Mouse (Mus musculus) C2C12 (cell line): ENCODE results near the gene Thrb. TPM values are rescaled to one million over a fixed set of nuclear protein-coding genes. Genes with fewer than 3 reads are reported as not detected.

ENCODE experiments used
- H3K27me3 ChIP-seq: one replicate; pipeline ENCODE4 v1.6.1; 2011; ENCODE audit not compliant: control insufficient read depth, insufficient read depth, insufficient read length
- H3K36me3 ChIP-seq: one replicate; pipeline ENCODE4 v1.6.1; 2011; ENCODE audit not compliant: control insufficient read depth, insufficient read depth
- H3K4me3 ChIP-seq: one replicate; pipeline ENCODE4 v1.5.1; 2011; ENCODE audit warnings: mild to moderate bottlenecking, control low read depth; ENCODE audit not compliant: poor library complexity, insufficient read depth, severe bottlenecking
- H3K79me2 ChIP-seq: one replicate; pipeline ENCODE4 v1.6.1; 2011; ENCODE audit not compliant: control insufficient read depth, insufficient read depth
- H3K79me3 ChIP-seq: one replicate; pipeline ENCODE4 v1.6.1; 2011; ENCODE audit warnings: low read depth, control low read depth
- H3ac ChIP-seq: one replicate; pipeline ENCODE3; 2011; ENCODE audit warnings: low read depth; ENCODE audit not compliant: control insufficient read depth, insufficient read length
- CEBPB ChIP-seq: IDR thresholded peaks from one replicate; pipeline ENCODE4 v1.6.1; 2011; ENCODE audit warnings: low read depth, mild to moderate bottlenecking, control low read depth, moderate library complexity
- CTCF ChIP-seq: IDR thresholded peaks from one replicate; pipeline ENCODE4 v1.5.1; 2011; ENCODE audit not compliant: control insufficient read depth, insufficient read depth, insufficient read length
- FOSL1 ChIP-seq: IDR thresholded peaks from one replicate; pipeline ENCODE4 v1.8.0; 2011; ENCODE audit warnings: mild to moderate bottlenecking, low read length; ENCODE audit not compliant: poor library complexity, insufficient read depth, severe bottlenecking
- MAX ChIP-seq: IDR thresholded peaks from one replicate; pipeline ENCODE4 v1.6.1; 2011; ENCODE audit warnings: mild to moderate bottlenecking, control low read depth
- MYOD1 ChIP-seq: IDR thresholded peaks from one replicate; pipeline ENCODE4 v1.6.1; 2011; ENCODE audit warnings: low read depth; ENCODE audit not compliant: control insufficient read depth, insufficient read length
- MYOG ChIP-seq: IDR thresholded peaks from one replicate; pipeline ENCODE4 v1.6.1; 2011; ENCODE audit not compliant: control insufficient read depth, insufficient read length; ENCODE audit errors: extremely low read depth
- USF1 ChIP-seq: IDR thresholded peaks from one replicate; pipeline ENCODE4 v1.6.1; 2011; ENCODE audit warnings: low read depth, mild to moderate bottlenecking, control low read depth, moderate library complexity
- polyA plus RNA-seq: library from polyadenylated mRNA; unstranded; fragments of >200 nt; fragmentation: generic; extraction: Trizol; gene quantifications from one replicate; pipeline ENCODE4 v1.2.1, GENCODE M21; 2012; ENCODE audit warnings: missing spikeins

Thrb gene
- polyA plus RNA-seq, 1 experiment: 0.01 TPM

GRCm38 (mm10) chr14:18020128-18020527 is 360.1 kb downstream of the Thrb start:
- Histone ChIP-seq H3K79me2 (no peaks in the 10 kb centered on the region), H3ac (no peak overlapping the region), H3K4me3 (no peak overlapping the region), H3K79me3 (no peaks in the 10 kb centered on the region), H3K36me3 (no peaks in the 10 kb centered on the region), H3K27me3 (no peaks in the 10 kb centered on the region)
- TF ChIP-seq MAX (no peak), USF1 (no peak), MYOD1 (no peak), MYOG (no peak), FOSL1 (no peak), CEBPB (no peak), CTCF (no peak)

GRCm38 (mm10) chr14:18020636-18021035 is 360.6 kb downstream of the Thrb start:
- Histone ChIP-seq H3K79me2 (no peaks in the 10 kb centered on the region), H3K79me3 (no peaks in the 10 kb centered on the region), H3K4me3 (no peak overlapping the region), H3K36me3 (no peaks in the 10 kb centered on the region), H3K27me3 (no peaks in the 10 kb centered on the region), H3ac (no peak overlapping the region)
- no peak for TF ChIP-seq CEBPB
- TF ChIP-seq CTCF: no peak
- TF ChIP-seq USF1: no peak
- TF ChIP-seq MYOG: no peak
- no peak for TF ChIP-seq MAX
- TF ChIP-seq MYOD1: no peak
- no peak for TF ChIP-seq FOSL1

DNA sequence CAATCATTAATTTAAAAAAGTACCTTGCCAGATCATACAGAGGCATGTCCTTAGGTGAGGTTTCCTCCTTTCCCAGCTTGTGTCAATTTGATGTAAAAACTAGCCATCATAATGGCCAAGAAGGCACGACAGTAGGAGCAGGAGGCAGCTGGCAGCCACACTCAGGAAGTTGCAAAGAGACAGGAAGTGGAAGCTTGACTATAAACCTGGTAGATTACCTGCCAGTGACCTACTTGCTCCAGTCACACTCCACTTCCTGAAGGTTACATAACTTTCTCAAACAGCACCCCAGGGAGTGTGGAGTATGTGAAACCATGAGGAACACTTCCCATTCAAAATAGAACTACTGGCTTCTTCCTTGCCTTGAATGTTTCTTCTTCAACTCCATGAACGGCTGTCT is 361.7 kb downstream of the Thrb start:
- H3K27me3 ChIP-seq: no peaks in the 10 kb centered on the region
- no peaks in the 10 kb centered on the region for H3K36me3 ChIP-seq
- no peak overlapping the region for H3ac ChIP-seq
- H3K4me3 ChIP-seq: no peak overlapping the region
- H3K79me2 ChIP-seq: no peaks in the 10 kb centered on the region
- TF ChIP-seq FOSL1 (no peak), CTCF (no peak), USF1 (no peak), MYOD1 (no peak), CEBPB (no peak), MAX (no peak), MYOG (no peak)
- no peaks in the 10 kb centered on the region for H3K79me3 ChIP-seq

- H3K27me3 ChIP-seq: no peaks in the 10 kb centered on the region
- no peaks in the 10 kb centered on the region for H3K79me3 ChIP-seq
- no peak overlapping the region for H3ac ChIP-seq
- no peaks in the 10 kb centered on the region for H3K79me2 ChIP-seq
- H3K4me3 ChIP-seq: no peak overlapping the region
- H3K36me3 ChIP-seq: no peaks in the 10 kb centered on the region
- TF ChIP-seq MYOD1 (no peak), MAX (no peak), CEBPB (no peak), FOSL1 (no peak), CTCF (no peak), MYOG (no peak), USF1 (no peak)
These were observed 362.3 kb downstream of the Thrb start for GRCm38 (mm10) chr14:18022351-18022750.

DNA sequence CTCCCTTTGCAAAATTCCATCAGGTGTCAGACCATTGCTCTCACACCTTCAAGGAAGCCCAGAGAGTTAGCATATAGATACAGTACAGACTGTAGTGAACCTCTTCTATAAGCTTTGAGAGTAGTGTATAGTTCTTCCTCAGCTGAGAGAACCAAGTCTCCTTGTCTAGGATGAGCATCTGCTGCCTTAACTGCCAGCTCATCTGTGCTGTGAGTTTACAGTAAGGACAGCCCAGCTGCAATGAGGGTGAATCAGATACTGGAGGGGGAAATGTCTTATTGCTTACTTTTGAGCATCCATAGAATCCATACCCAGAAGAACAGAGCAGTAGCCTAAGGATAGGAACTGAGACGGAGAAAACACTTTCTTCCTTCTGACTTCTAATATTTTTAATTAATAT is 367.8 kb downstream of the Thrb start:
- H3K4me3 ChIP-seq: no peak overlapping the region
- no peak for TF ChIP-seq MYOG
- TF ChIP-seq CEBPB: no peak
- no peak for TF ChIP-seq MAX
- H3ac ChIP-seq: no peak overlapping the region
- H3K27me3 ChIP-seq: no peaks in the 10 kb centered on the region
- H3K79me3 ChIP-seq: no peaks in the 10 kb centered on the region
- no peaks in the 10 kb centered on the region for H3K36me3 ChIP-seq
- H3K79me2 ChIP-seq: no peaks in the 10 kb centered on the region

GRCm38 (mm10) chr14:18029181-18029932 is 369.3 kb downstream of the Thrb start:
- Histone ChIP-seq H3K36me3 (no peaks in the 10 kb centered on the region), H3K79me3 (no peaks in the 10 kb centered on the region), H3K27me3 (no peaks in the 10 kb centered on the region), H3ac (no peak overlapping the region), H3K4me3 (no peak overlapping the region), H3K79me2 (no peaks in the 10 kb centered on the region)
- no peak for TF ChIP-seq FOSL1
- no peak for TF ChIP-seq MYOD1
- no peak for TF ChIP-seq USF1
- TF ChIP-seq MYOG: no peak
- no peak for TF ChIP-seq CEBPB
